Comparison of ENCODE assay signal across 31 mouse cellular contexts in the genomic region with DNA sequence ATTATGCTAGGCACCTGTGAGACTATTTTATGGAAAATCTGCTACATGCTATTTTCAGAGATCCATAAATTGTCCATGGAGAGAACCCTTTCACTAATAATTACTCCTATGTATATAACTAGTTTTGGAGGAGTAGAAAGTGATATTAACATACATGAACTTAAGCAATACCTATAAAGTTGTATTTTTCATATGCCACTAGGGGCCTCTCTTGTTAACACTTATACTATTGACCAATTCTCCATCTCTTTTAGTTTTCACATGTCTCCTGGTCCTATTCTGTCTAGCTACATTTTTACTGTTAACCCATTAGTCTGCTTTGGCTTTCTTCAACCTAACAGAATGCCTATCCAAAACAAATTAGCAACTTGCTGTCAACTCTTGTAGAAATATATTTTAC. TPM values are rescaled to one million over a fixed set of nuclear protein-coding genes. Genes with fewer than 3 reads are reported as not detected.
"Had no signal": no experiment of that assay in that cellular context is flagged by ENCODE, and none has a peak within 500 bp of the region (broad histone marks: within the 10 kb centered on the region; RNA-seq: fewer than 3 reads in every experiment).

No protein-coding gene starts in this region.

- H3K4me3 ChIP-seq: kidney, embryonic 15.5 days; liver, embryonic 13.5 days; megakaryocyte, embryonic 14.5 days; midbrain, embryonic 10.5 days; midbrain, embryonic 13.5 days; myocyte; neural tube, embryonic 13.5 days; stomach, embryonic 15.5 days had no signal

- H3K27ac ChIP-seq: kidney, embryonic 15.5 days; liver, embryonic 13.5 days; midbrain, embryonic 10.5 days; midbrain, embryonic 13.5 days; neural tube, embryonic 13.5 days; stomach, embryonic 15.5 days had no signal

- H3K27me3 ChIP-seq: kidney, embryonic 15.5 days; liver, embryonic 13.5 days; megakaryocyte, embryonic 14.5 days; midbrain, embryonic 13.5 days; neural tube, embryonic 13.5 days; stomach, embryonic 15.5 days had no signal

- H3K9ac ChIP-seq: kidney, embryonic 15.5 days; liver, embryonic 13.5 days; midbrain, embryonic 13.5 days; neural tube, embryonic 13.5 days; stomach, embryonic 15.5 days had no signal

- H3K36me3 ChIP-seq: kidney, embryonic 15.5 days; liver, embryonic 13.5 days; midbrain, embryonic 10.5 days; midbrain, embryonic 13.5 days; neural tube, embryonic 13.5 days; stomach, embryonic 15.5 days had no signal

- ATAC-seq: midbrain, embryonic 13.5 days; midbrain, embryonic 16.5 days had no signal

- DNase-seq: kidney, adult 11 months; kidney, adult 8-10 months; kidney, postnatal 14 days; liver, embryonic 13.5 days; lung, adult 2 months; retina, postnatal 1 day; right cerebral cortex, postnatal 25 days; spleen, adult 18-20 months; thymus, adult 18-20 months; thymus, postnatal 36 days had no signal

- H3K4me1 ChIP-seq: kidney, embryonic 15.5 days; liver, embryonic 13.5 days; megakaryocyte, embryonic 14.5 days; midbrain, embryonic 10.5 days; midbrain, embryonic 13.5 days; neural tube, embryonic 13.5 days; stomach, embryonic 15.5 days had no signal

- H3K4me2 ChIP-seq: kidney, embryonic 15.5 days; liver, embryonic 13.5 days; midbrain, embryonic 13.5 days; neural tube, embryonic 13.5 days; stomach, embryonic 15.5 days had no signal

- H3K9me3 ChIP-seq: kidney, embryonic 15.5 days; liver, embryonic 13.5 days; megakaryocyte, embryonic 14.5 days; midbrain, embryonic 10.5 days; midbrain, embryonic 13.5 days; neural tube, embryonic 13.5 days; stomach, embryonic 15.5 days had no signal

RNA-seq across cellular contexts. Expression of a gene that starts 23.0 kb away (rescaled TPM):
- total RNA-seq: layer of hippocampus, adult 8-10 months; layer of hippocampus, postnatal 14 days; left cerebral cortex, postnatal 10 days; left cerebral cortex, postnatal 36 days; liver, adult 2 months; monocyte, adult 5-6 weeks; neutrophil, adult 5-6 weeks had no signal
- polyA plus RNA-seq: kidney, embryonic 15.5 days; large intestine, adult 2 months; limb, embryonic 11.5 days; liver, adult 2 months; liver, embryonic 13.5 days; liver, embryonic 16.5 days; lung, adult 2 months; lung, embryonic 16.5 days; midbrain, embryonic 10.5 days; midbrain, embryonic 13.5 days; midbrain, embryonic 16.5 days; myocyte; neural tube, embryonic 13.5 days; stomach, embryonic 15.5 days; testis, adult 2 months had no signal

RNA-seq across cellular contexts. Expression of a gene that starts 24.8 kb away (rescaled TPM):
- total RNA-seq: layer of hippocampus, adult 8-10 months; layer of hippocampus, postnatal 14 days; left cerebral cortex, postnatal 10 days; left cerebral cortex, postnatal 36 days; liver, adult 2 months; monocyte, adult 5-6 weeks; neutrophil, adult 5-6 weeks had no signal
- polyA plus RNA-seq: kidney, embryonic 15.5 days; large intestine, adult 2 months; limb, embryonic 11.5 days; limb, embryonic 14.5 days; liver, adult 2 months; liver, embryonic 13.5 days; liver, embryonic 16.5 days; lung, adult 2 months; lung, embryonic 16.5 days; midbrain, embryonic 10.5 days; midbrain, embryonic 13.5 days; midbrain, embryonic 16.5 days; myocyte; neural tube, embryonic 13.5 days; stomach, embryonic 15.5 days; testis, adult 2 months had no signal
